Mouse (Mus musculus) myocyte (in vitro differentiated cells): ENCODE data around the gene Cux1. TPM values are rescaled to one million over a fixed set of nuclear protein-coding genes. Genes with fewer than 3 reads are reported as not detected.

Experiments
- H3K27me3 ChIP-seq: one replicate; pipeline ENCODE4 v1.6.1; 2011; ENCODE audit not compliant: control insufficient read depth, insufficient read depth, insufficient read length
- H3K36me3 ChIP-seq: one replicate; pipeline ENCODE4 v1.6.1; 2011; ENCODE audit not compliant: control insufficient read depth, insufficient read depth
- H3K4me2 ChIP-seq: one replicate; pipeline ENCODE4 v1.6.1; 2011; ENCODE audit warnings: low read depth, control low read depth
- H3K4me3 ChIP-seq: one replicate; pipeline ENCODE4 v1.5.1; 2011; ENCODE audit warnings: mild to moderate bottlenecking, control low read depth, moderate library complexity
- H3K79me2 ChIP-seq: one replicate; pipeline ENCODE4 v1.6.1; 2011; ENCODE audit not compliant: control insufficient read depth, insufficient read depth
- H3ac ChIP-seq: one replicate; pipeline ENCODE4 v1.6.1; 2011; ENCODE audit not compliant: control insufficient read depth, insufficient read length
- CEBPB ChIP-seq: IDR thresholded peaks from 2 replicates; pipeline ENCODE4 v1.6.1; 2011; ENCODE audit warnings: mild to moderate bottlenecking, moderate library complexity; ENCODE audit not compliant: poor library complexity, insufficient read depth, severe bottlenecking
- E2F4 ChIP-seq: IDR thresholded peaks from one replicate; pipeline ENCODE4 v1.6.1; 2011; ENCODE audit warnings: mild to moderate bottlenecking, control low read depth, moderate library complexity; ENCODE audit not compliant: insufficient read depth
- MAX ChIP-seq: IDR thresholded peaks from one replicate; pipeline ENCODE4 v1.6.1; 2011; ENCODE audit warnings: low read depth, mild to moderate bottlenecking, control low read depth
- MYOD1 ChIP-seq, 3 experiments: IDR thresholded peaks; one replicate each; pipeline ENCODE4 v1.6.1; 2011; ENCODE audit warnings: control low read depth in 2 of 3, low read depth in 2 of 3, mild to moderate bottlenecking in 2 of 3, moderate library complexity in 1 of 3; ENCODE audit not compliant: insufficient read length in 2 of 3, control insufficient read depth in 1 of 3
- MYOG ChIP-seq, 3 experiments: IDR thresholded peaks; one replicate each; pipeline ENCODE4 v1.6.1; 2011; ENCODE audit warnings: control low read depth in 2 of 3, low read depth in 2 of 3, mild to moderate bottlenecking in 2 of 3; ENCODE audit not compliant: insufficient read length in 2 of 3, control insufficient read depth in 1 of 3, insufficient read depth in 1 of 3
- POLR2A ChIP-seq: IDR thresholded peaks from one replicate; pipeline ENCODE4 v1.6.1; 2011; ENCODE audit warnings: low read depth, mild to moderate bottlenecking, control low read depth, moderate library complexity; ENCODE audit not compliant: insufficient read length
- POLR2AphosphoS2 ChIP-seq: IDR thresholded peaks from one replicate; pipeline ENCODE4 v1.6.1; 2011; ENCODE audit warnings: low read depth, control low read depth; ENCODE audit not compliant: insufficient read length
- REST ChIP-seq: IDR thresholded peaks from one replicate; pipeline ENCODE4 v1.6.1; 2011; ENCODE audit warnings: mild to moderate bottlenecking, control low read depth, moderate library complexity; ENCODE audit not compliant: insufficient read depth, insufficient read length
- SRF ChIP-seq: IDR thresholded peaks from one replicate; pipeline ENCODE4 v1.6.1; 2011; ENCODE audit warnings: low read depth; ENCODE audit not compliant: control insufficient read depth, insufficient read length
- TCF12 ChIP-seq: IDR thresholded peaks from one replicate; pipeline ENCODE4 v1.6.1; 2011; ENCODE audit warnings: mild to moderate bottlenecking, control low read depth; ENCODE audit not compliant: poor library complexity, insufficient read depth, severe bottlenecking
- TCF3 ChIP-seq: IDR thresholded peaks from one replicate; pipeline ENCODE4 v1.6.1; 2011; ENCODE audit warnings: low read depth, control low read depth; ENCODE audit not compliant: insufficient read length
- USF1 ChIP-seq: IDR thresholded peaks from one replicate; pipeline ENCODE4 v1.6.1; 2011; ENCODE audit warnings: low read depth, mild to moderate bottlenecking, control low read depth, moderate library complexity
- polyA plus RNA-seq: library from polyadenylated mRNA; unstranded; fragments of >200 nt; fragmentation: generic; extraction: Trizol; gene quantifications from one replicate; pipeline ENCODE4 v1.2.1, GENCODE M21; 2012; ENCODE audit warnings: missing spikeins

The Cux1 gene
- polyA plus RNA-seq, 1 experiment, result 50.7 TPM

GRCm38 (mm10) chr5:136398706-136399105 is 168.6 kb downstream of the Cux1 start:
- no peaks in the 10 kb centered on the region for H3K27me3 ChIP-seq
- no peak overlapping the region for H3K4me2 ChIP-seq
- no peak overlapping the region for H3ac ChIP-seq
- no peaks in the 10 kb centered on the region for H3K36me3 ChIP-seq
- peaks cover 3% of the 10 kb centered on the region for H3K79me2 ChIP-seq
- TF ChIP-seq MAX (no peak), CEBPB (no peak), POLR2AphosphoS2 (no peak), POLR2A (no peak), TCF12 (no peak), SRF (no peak), TCF3 (no peak), MYOD1 (IDR thresholded peaks at IDR 0.05; ENCODE audit: control insufficient read depth in 1 of 3, insufficient read length in 2 of 3, low read depth in 2 of 3) (no peak)
- no peak overlapping the region for H3K4me3 ChIP-seq

- H3K27me3 ChIP-seq, result no peaks in the 10 kb centered on the region
- no peak overlapping the region for H3K4me3 ChIP-seq
- H3ac ChIP-seq, result no peak overlapping the region
- no peak for TF ChIP-seq USF1
- TF ChIP-seq TCF12, result no peak
- TF ChIP-seq SRF, result no peak
- TF ChIP-seq MYOD1 (IDR thresholded peaks at IDR 0.05; ENCODE audit: control insufficient read depth in 1 of 3, insufficient read length in 2 of 3, low read depth in 2 of 3), result no peak
- no peak for TF ChIP-seq TCF3
- TF ChIP-seq REST, result no peak
- TF ChIP-seq POLR2A, result no peak
- no peak for TF ChIP-seq MAX
- TF ChIP-seq MYOG (IDR thresholded peaks at IDR 0.05; ENCODE audit: control insufficient read depth in 1 of 3, insufficient read depth in 1 of 3, insufficient read length in 2 of 3, low read depth in 2 of 3), result no peak
- no peak for TF ChIP-seq CEBPB
- TF ChIP-seq POLR2AphosphoS2, result no peak
- no peak for TF ChIP-seq E2F4
- no peaks in the 10 kb centered on the region for H3K36me3 ChIP-seq
- peaks cover 3% of the 10 kb centered on the region for H3K79me2 ChIP-seq
- no peak overlapping the region for H3K4me2 ChIP-seq
Observed at GRCm38 (mm10) chr5:136396699-136397098, 170.6 kb downstream of the Cux1 start.

- H3ac ChIP-seq, result no peak overlapping the region
- peaks cover 3% of the 10 kb centered on the region for H3K79me2 ChIP-seq
- H3K4me3 ChIP-seq, result no peak overlapping the region
- TF ChIP-seq USF1 (no peak), TCF12 (no peak), MAX (no peak), CEBPB (no peak), REST (no peak), TCF3 (no peak), POLR2AphosphoS2 (no peak), E2F4 (no peak), MYOG (IDR thresholded peaks at IDR 0.05; ENCODE audit: control insufficient read depth in 1 of 3, insufficient read depth in 1 of 3, insufficient read length in 2 of 3, low read depth in 2 of 3) (no peak), MYOD1 (IDR thresholded peaks at IDR 0.05; ENCODE audit: control insufficient read depth in 1 of 3, insufficient read length in 2 of 3, low read depth in 2 of 3) (no peak)
- no peaks in the 10 kb centered on the region for H3K27me3 ChIP-seq
- no peaks in the 10 kb centered on the region for H3K36me3 ChIP-seq
- no peak overlapping the region for H3K4me2 ChIP-seq
Observed at GRCm38 (mm10) chr5:136396256-136396655, 171.0 kb downstream of the Cux1 start.

- TF ChIP-seq CEBPB, result no peak
- no peak for TF ChIP-seq TCF12
- TF ChIP-seq MAX, result no peak
- no peak for TF ChIP-seq MYOD1 (IDR thresholded peaks at IDR 0.05; ENCODE audit: control insufficient read depth in 1 of 3, insufficient read length in 2 of 3, low read depth in 2 of 3)
- no peak for TF ChIP-seq USF1
- TF ChIP-seq POLR2AphosphoS2, result no peak
- TF ChIP-seq TCF3, result no peak
- no peak for TF ChIP-seq MYOG (IDR thresholded peaks at IDR 0.05; ENCODE audit: control insufficient read depth in 1 of 3, insufficient read depth in 1 of 3, insufficient read length in 2 of 3, low read depth in 2 of 3)
- no peak for TF ChIP-seq REST
- no peak for TF ChIP-seq SRF
- TF ChIP-seq E2F4, result no peak
- no peak for TF ChIP-seq POLR2A
- no peak overlapping the region for H3K4me3 ChIP-seq
- no peaks in the 10 kb centered on the region for H3K36me3 ChIP-seq
- H3K27me3 ChIP-seq, result no peaks in the 10 kb centered on the region
- no peak overlapping the region for H3K4me2 ChIP-seq
- H3ac ChIP-seq, result no peak overlapping the region
- H3K79me2 ChIP-seq, result peaks cover 3% of the 10 kb centered on the region
Observed at GRCm38 (mm10) chr5:136395600-136396195, 171.6 kb downstream of the Cux1 start.
